Mouse (Mus musculus): ENCODE results near the gene 4933402J07Rik.

GRCm38 (mm10) chr8:87549881-87550280 lies 13.8 kb upstream of the 4933402J07Rik start:
- no peak for TF ChIP-seq MAX (IDR thresholded peaks at IDR 0.05; ENCODE audit: low read depth)
- TF ChIP-seq POLR2A (IDR thresholded peaks at IDR 0.05; ENCODE audit: insufficient read length, low read depth), result no peak
- TF ChIP-seq USF1 (IDR thresholded peaks at IDR 0.05; ENCODE audit: low read depth), result no peak
- TF ChIP-seq MYOG (IDR thresholded peaks at IDR 0.05; ENCODE audit: control insufficient read depth in 1 of 3, insufficient read depth in 1 of 3, insufficient read length in 2 of 3, low read depth in 2 of 3), result no peak
- TF ChIP-seq CEBPB (IDR thresholded peaks at IDR 0.05; ENCODE audit: insufficient read depth, poor library complexity, severe bottlenecking), result no peak
- no peak for TF ChIP-seq MYOD1 (IDR thresholded peaks at IDR 0.05; ENCODE audit: control insufficient read depth in 1 of 3, insufficient read length in 2 of 3, low read depth in 2 of 3)
- TF ChIP-seq E2F4 (IDR thresholded peaks at IDR 0.05; ENCODE audit: insufficient read depth), result no peak
- TF ChIP-seq REST (IDR thresholded peaks at IDR 0.05; ENCODE audit: insufficient read depth, insufficient read length), result no peak
